Mouse (Mus musculus) bone marrow, adult 2 months (tissue): Measurements from ENCODE around the gene Tldc2.

Source experiments
- CTCF ChIP-seq: fragments of 200-500 bp; IDR thresholded peaks from 2 replicates; pipeline ENCODE4 v1.5.1; 2011; ENCODE audit warnings: low read length, control low read depth; ENCODE audit not compliant: control insufficient read depth, insufficient read depth
- POLR2A ChIP-seq: fragments of 200-500 bp; IDR thresholded peaks from 2 replicates; pipeline ENCODE4 v1.6.1; 2011; ENCODE audit warnings: low read depth, mild to moderate bottlenecking, control low read depth, low read length, borderline replicate concordance; ENCODE audit not compliant: control insufficient read depth

- TF ChIP-seq CTCF, result no peak
- no peak for TF ChIP-seq POLR2A
Observed at GRCm38 (mm10) chr2:157092024-157092423, 5.2 kb downstream of the Tldc2 start.
